Comparison of ENCODE assay signal across 14 mouse cellular contexts in the genomic region with DNA sequence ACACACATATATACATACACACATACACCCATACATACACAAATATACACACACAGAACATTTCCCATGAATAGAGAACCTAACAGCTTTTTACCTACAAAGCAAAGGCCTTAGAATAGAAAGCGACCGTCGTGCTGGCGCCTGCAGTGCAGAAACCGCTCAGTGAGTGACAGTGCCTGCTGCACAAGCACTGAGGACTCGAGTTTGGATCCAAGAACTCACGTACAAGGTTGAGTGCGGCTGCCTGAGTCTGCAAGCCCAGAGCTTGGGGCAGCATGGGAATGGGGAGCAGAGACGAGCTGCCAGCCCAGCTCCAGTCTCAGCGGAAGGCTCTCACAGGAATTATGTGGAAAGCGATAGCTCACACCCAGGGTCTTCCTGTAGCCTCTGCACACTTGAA. TPM values are rescaled to one million over a fixed set of nuclear protein-coding genes. Genes with fewer than 3 reads are reported as not detected.
DNase-seq lines count a peak whose midpoint lies in the region; ATAC-seq and TF ChIP-seq lines count a peak whose summit lies in the region.
"Had no signal": no experiment of that assay in that cellular context is flagged by ENCODE, and none has a peak within 500 bp of the region (broad histone marks: within the 10 kb centered on the region; RNA-seq: fewer than 3 reads in every experiment).

No protein-coding gene starts in this region.

- peak; percentile 79 for DNase-seq in gastrocnemius, adult 2 months
- no peak for DNase-seq in gastrocnemius, postnatal 4 days (ENCODE audit: low spot score in 2 of 2)
- no peak for DNase-seq in hindbrain, embryonic 14.5 days (ENCODE audit: low spot score)
- peak; percentile 32 for DNase-seq in brain, adult 2 months (ENCODE audit: low read depth, low spot score)
- peak; percentile 56 for DNase-seq in gastrocnemius, postnatal 25 days
- DNase-seq in retina, postnatal 1 day = no peak
- DNase-seq in retina, embryonic 14.5 days (ENCODE audit: low spot score) = no peak
- DNase-seq: adrenal gland, adult 2 months; cerebellum, adult 8-10 months; embryo, embryonic 11 days; layer of hippocampus, adult 9-11 months had no signal

- peak overlapping the region; percentile 29 for H3K4me3 ChIP-seq in gastrocnemius, adult 2 months
- H3K4me3 ChIP-seq in hindbrain, embryonic 15.5 days = no peak overlapping the region
- H3K4me3 ChIP-seq in hindbrain, embryonic 14.5 days (replicated peaks; ENCODE audit: low read length) = no peak overlapping the region
- H3K4me3 ChIP-seq: midbrain, embryonic 12.5 days had no signal

- ATAC-seq in hindbrain, embryonic 15.5 days (ENCODE audit: low FRiP score, low read depth) = no peak
- ATAC-seq in hindbrain, embryonic 14.5 days (ENCODE audit: low FRiP score) = no peak

- no peak overlapping the region for H3K4me2 ChIP-seq in hindbrain, embryonic 15.5 days
- H3K4me2 ChIP-seq in hindbrain, embryonic 14.5 days (replicated peaks) = no peak overlapping the region
- H3K4me2 ChIP-seq: liver, embryonic 11.5 days; midbrain, embryonic 12.5 days had no signal

- no peaks in the 10 kb centered on the region for H3K27me3 ChIP-seq in hindbrain, embryonic 15.5 days
- no peaks in the 10 kb centered on the region for H3K27me3 ChIP-seq in hindbrain, embryonic 14.5 days (ENCODE audit: control insufficient read depth, insufficient read depth, low read length)
- H3K27me3 ChIP-seq: midbrain, embryonic 12.5 days had no signal

- no peaks in the 10 kb centered on the region for H3K9me3 ChIP-seq in hindbrain, embryonic 15.5 days
- H3K9me3 ChIP-seq in hindbrain, embryonic 14.5 days (ENCODE audit: control insufficient read depth, low read length) = no peaks in the 10 kb centered on the region
- H3K9me3 ChIP-seq: midbrain, embryonic 12.5 days had no signal

- H3K27ac ChIP-seq in gastrocnemius, adult 2 months = peak overlapping the region; percentile 88
- 0 out of 2 replicates have a peak overlapping the region, but pooled peaks have one; percentile 46 for H3K27ac ChIP-seq in hindbrain, embryonic 15.5 days (replicated peaks)
- no peak overlapping the region for H3K27ac ChIP-seq in hindbrain, embryonic 14.5 days
- H3K27ac ChIP-seq: midbrain, embryonic 12.5 days had no signal

- 75% methylated on average over 11 of the region's 11 CpGs for WGBS in hindbrain, embryonic 15.5 days
- 83% methylated on average over 11 of the region's 11 CpGs for whole genome bisulfite sequencing in hindbrain, embryonic 14.5 days

- intact Hi-C loops in gastrocnemius, adult 2 months (cut with DNase I) = no loop called here

- H3K9ac ChIP-seq in hindbrain, embryonic 15.5 days = no peak overlapping the region
- no peak overlapping the region for H3K9ac ChIP-seq in hindbrain, embryonic 14.5 days
- H3K9ac ChIP-seq: midbrain, embryonic 12.5 days had no signal

- peaks cover 20% of the 10 kb centered on the region for H3K4me1 ChIP-seq in hindbrain, embryonic 15.5 days (replicated peaks)
- 0 out of 2 replicates have a peak, but pooled peaks cover 2% of the 10 kb centered on the region for H3K4me1 ChIP-seq in hindbrain, embryonic 14.5 days (replicated peaks; ENCODE audit: control insufficient read depth, insufficient read depth, low read length)
- H3K4me1 ChIP-seq: midbrain, embryonic 12.5 days had no signal

- no peak for TF ChIP-seq CTCF in gastrocnemius, adult 2 months (IDR thresholded peaks at IDR 0.05)

- no peaks in the 10 kb centered on the region for H3K36me3 ChIP-seq in hindbrain, embryonic 15.5 days
- no peaks in the 10 kb centered on the region for H3K36me3 ChIP-seq in hindbrain, embryonic 14.5 days (replicated peaks; ENCODE audit: control insufficient read depth, insufficient read depth)
- H3K36me3 ChIP-seq: midbrain, embryonic 12.5 days had no signal

RNA-seq across cellular contexts. Expression of a gene that starts 43.7 kb away (rescaled TPM):
- 10 to 100 TPM; 37.7 to 44.7 TPM for total RNA-seq in gastrocnemius, adult 2 months (2021)
- total RNA-seq in gastrocnemius, postnatal 4 days (2021) = 100 to 1,000 TPM; 124 to 134 TPM
- polyA plus RNA-seq in hindbrain, embryonic 15.5 days (2015; fragmentation: Nextera tagmentation; extraction: Ambion mirVana) = 2.3 and 2.4 TPM in 2 replicates
- polyA plus RNA-seq in hindbrain, embryonic 14.5 days (2014; fragmentation: Nextera tagmentation; extraction: Ambion mirVana) = 2.8 and 3.0 TPM in 2 replicates
- 10 to 100 TPM; 37.8 to 46.3 TPM for total RNA-seq in gastrocnemius, postnatal 25 days (2021)

Comparison
In these comparisons a context has a peak if more than half of its experiments do, and no peak if none do; other contexts are left out.
1. DNase-seq: peak in gastrocnemius, adult 2 months (single experiment), brain, adult 2 months (single experiment) and gastrocnemius, postnatal 25 days (single experiment); none in gastrocnemius, postnatal 4 days (0 of 2), hindbrain, embryonic 14.5 days (single experiment), retina, postnatal 1 day (single experiment) and retina, embryonic 14.5 days (single experiment).